ENCODE assay signal across 8 mouse cellular contexts in genomic region chr11:12463615-12464170, GRCm38 (mm10). TPM values are rescaled to one million over a fixed set of nuclear protein-coding genes. Genes with fewer than 3 reads are reported as not detected.
A peak's percentile ranks its signal among the peaks of the same experiment; 100 is the strongest.
DNase-seq lines count a peak whose midpoint lies in the region; ATAC-seq and TF ChIP-seq lines count a peak whose summit lies in the region.

No protein-coding gene starts in this region.

- peak overlapping the region; percentile 49 for H3K4me3 ChIP-seq in erythroblast, embryonic 14.5 days (replicated peaks)
- H3K4me3 ChIP-seq in testis, adult 2 months (ENCODE audit: control insufficient read depth, low read depth, low read length) = peak overlapping the region; percentile 76; the same call in 1 of the 2 replicates
- H3K4me3 ChIP-seq in liver, embryonic 15.5 days (replicated peaks) = peak overlapping the region; percentile 54

- TF ChIP-seq POLR2A in testis, adult 2 months (IDR thresholded peaks at IDR 0.05; ENCODE audit: control insufficient read depth, low read depth, low read length) = no peak

- H3K27me3 ChIP-seq in erythroblast, embryonic 14.5 days (ENCODE audit: control insufficient read depth) = peaks cover 24% of the 10 kb centered on the region
- no peaks in the 10 kb centered on the region for H3K27me3 ChIP-seq in testis, adult 2 months (ENCODE audit: control insufficient read depth, insufficient read depth, low read length)
- H3K27me3 ChIP-seq in liver, embryonic 15.5 days = peaks cover 25% of the 10 kb centered on the region

- TF ChIP-seq CTCF in testis, adult 2 months (IDR thresholded peaks at IDR 0.05; ENCODE audit: control insufficient read depth, insufficient read depth, insufficient replicate concordance, low read depth, low read length) = no peak

- H3K36me3 ChIP-seq in erythroblast, embryonic 14.5 days (ENCODE audit: control insufficient read depth) = no peaks in the 10 kb centered on the region
- no peaks in the 10 kb centered on the region for H3K36me3 ChIP-seq in testis, adult 2 months (ENCODE audit: control insufficient read depth, insufficient read depth, low read length)
- H3K36me3 ChIP-seq in liver, embryonic 15.5 days (replicated peaks) = no peaks in the 10 kb centered on the region

- DNase-seq in testis, postnatal 14 days (ENCODE audit: low spot score) = no peak
- DNase-seq in layer of hippocampus, postnatal 25 days (ENCODE audit: extremely low spot score in 1 of 2, low spot score in 1 of 2) = no peak
- DNase-seq in urinary bladder, adult 2 months (ENCODE audit: low spot score) = no peak

- 49% methylated on average over 13 of the region's 13 CpGs for WGBS in liver, embryonic 15.5 days (ENCODE audit: insufficient replicate concordance)

- H3K27ac ChIP-seq in testis, adult 2 months (ENCODE audit: control insufficient read depth, insufficient read depth, low read depth, low read length) = no peak overlapping the region
- no peak overlapping the region for H3K27ac ChIP-seq in liver, embryonic 15.5 days (replicated peaks)

- no peaks in the 10 kb centered on the region for H3K9me3 ChIP-seq in erythroblast, embryonic 14.5 days (ENCODE audit: control insufficient read depth, low read length)
- H3K9me3 ChIP-seq in liver, embryonic 15.5 days (replicated peaks) = no peaks in the 10 kb centered on the region

- H3K4me1 ChIP-seq in erythroblast, embryonic 14.5 days (ENCODE audit: control insufficient read depth) = no peaks in the 10 kb centered on the region
- H3K4me1 ChIP-seq in testis, adult 2 months (ENCODE audit: control insufficient read depth, insufficient read depth, low read length) = peaks cover 8% of the 10 kb centered on the region
- no peaks in the 10 kb centered on the region for H3K4me1 ChIP-seq in liver, embryonic 15.5 days (replicated peaks)

- H3K4me2 ChIP-seq in liver, embryonic 15.5 days = peak overlapping the region; percentile 56

- no peak overlapping the region for H3K9ac ChIP-seq in liver, embryonic 15.5 days

- no peak for ATAC-seq in erythroblast, adult 5-6 weeks (replicated peaks; ENCODE audit: low FRiP score, poor library complexity, severe bottlenecking)
- no peak for ATAC-seq in liver, embryonic 15.5 days (ENCODE audit: insufficient read depth)
- ATAC-seq in megakaryocyte-erythroid progenitor cell, adult 5-6 weeks (replicated peaks; ENCODE audit: low FRiP score, low TSS enrichment, poor library complexity, severe bottlenecking) = no peak

RNA-seq across cellular contexts. Expression of gene Cobl, which starts 1.1 kb away (rescaled TPM):
- 0.01 and 0.03 TPM in 2 replicates for polyA plus RNA-seq in erythroblast, embryonic 14.5 days (2012)
- total RNA-seq in erythroblast, adult 5-6 weeks (2015; ENCODE audit: low replicate concordance) = not detected in 2 replicates
- not detected in 2 replicates for total RNA-seq in erythroblast, adult 5-6 weeks (2017; ENCODE audit: low replicate concordance)
- polyA plus RNA-seq in testis, adult 2 months (2012; rRNA removed) = 1.2 and 1.8 TPM in 2 replicates
- 2.6 and 3.2 TPM in 2 replicates for polyA plus RNA-seq in liver, embryonic 15.5 days (2015; fragmentation: Nextera tagmentation; extraction: Ambion mirVana)
- total RNA-seq in megakaryocyte-erythroid progenitor cell, adult 5-6 weeks (2014; fragmentation: Nextera tagmentation) = not detected in 2 replicates
- total RNA-seq in megakaryocyte-erythroid progenitor cell, adult 5-6 weeks (2017) = not detected in 2 replicates
- total RNA-seq in layer of hippocampus, postnatal 25 days (2021) = 10 to 100 TPM; 14.2 to 15.8 TPM
- polyA plus RNA-seq in urinary bladder, adult 2 months (2012; rRNA removed) = 15.0 and 18.1 TPM in 2 replicates
